Mouse (Mus musculus) liver, embryonic 11.5 days (tissue): ENCODE data around the gene Enpp4. TPM values are rescaled to one million over a fixed set of nuclear protein-coding genes. Genes with fewer than 3 reads are reported as not detected.

ENCODE experiments used
- ATAC-seq: fragments of 200-750 bp; cut with Nextera tagmentation; replicated peaks from 2 replicates; pipeline ENCODE4 v1.8.0; 2017; ENCODE audit warnings: moderate number of reproducible peaks, mild to moderate bottlenecking, moderate TSS enrichment, moderate library complexity; ENCODE audit not compliant: low FRiP score
- DNase-seq: peaks from one replicate; pipeline ENCODE4 v3.0.0-alpha.2; 2017; ENCODE audit warnings: low spot score
- H3K27ac ChIP-seq: fragments of 300-500 bp; sonication (generic); 2 replicates; pipeline ENCODE4 v1.5.1; 2014; ENCODE audit warnings: mild to moderate bottlenecking, low read depth, low read length, control low read depth
- H3K27me3 ChIP-seq: fragments of 300-500 bp; sonication (generic); replicated peaks from 2 replicates; pipeline ENCODE4 v1.6.1; 2014; ENCODE audit warnings: low read length, mixed read lengths; ENCODE audit not compliant: control insufficient read depth, insufficient read depth
- H3K36me3 ChIP-seq: fragments of 300-500 bp; sonication (generic); 2 replicates; pipeline ENCODE4 v1.6.1; 2014; ENCODE audit warnings: mild to moderate bottlenecking, low read length, moderate library complexity, mixed read lengths; ENCODE audit not compliant: control insufficient read depth, insufficient read depth
- H3K4me1 ChIP-seq: fragments of 300-500 bp; sonication (generic); replicated peaks from 2 replicates; pipeline ENCODE4 v1.6.1; 2014; ENCODE audit warnings: low read length, mixed read lengths; ENCODE audit not compliant: control insufficient read depth, insufficient read depth
- H3K4me2 ChIP-seq: fragments of 300-500 bp; sonication (generic); 2 replicates; pipeline ENCODE4 v1.6.1; 2014; ENCODE audit warnings: mild to moderate bottlenecking, control low read depth, moderate library complexity
- H3K4me3 ChIP-seq: fragments of 300-500 bp; sonication (generic); 2 replicates; pipeline ENCODE4 v1.5.1; 2014; ENCODE audit warnings: low read depth, low read length, control low read depth
- H3K9ac ChIP-seq: fragments of 300-500 bp; sonication (generic); 2 replicates; pipeline ENCODE4 v1.6.1; 2014; ENCODE audit warnings: low read depth, low read length, control low read depth
- H3K9me3 ChIP-seq: fragments of 300-500 bp; sonication (generic); 2 replicates; pipeline ENCODE4 v1.6.1; 2016; ENCODE audit warnings: low read length, inconsistent platforms, mixed read lengths; ENCODE audit not compliant: control insufficient read depth
- WGBS: fragments of 180-500 bp; shearing (Covaris S2); extraction: QIAGEN DNeasy Blood & Tissue Kit; methylation state at CpG from one replicate; pipeline ENCODE4 v1.1.7; 2014; 5-methylcytosine and 5-hydroxymethylcytosine counted together
- polyA plus RNA-seq: library from polyadenylated mRNA; unstranded; fragments of >200 nt; fragmentation: Nextera tagmentation; extraction: Ambion mirVana; gene quantifications from 2 replicates; pipeline ENCODE4 v1.2.1, GENCODE M21; 2014

Enpp4 gene
- polyA plus RNA-seq, 1 experiment from 2014 or later, result 7.5 TPM

GRCm38 (mm10) chr17:44136018-44136417 is 30.4 kb upstream of the Enpp4 start:
- DNase-seq, result no peak
- no peaks in the 10 kb centered on the region; the same call in 1 of the 2 replicates for H3K4me1 ChIP-seq
- no peaks in the 10 kb centered on the region for H3K36me3 ChIP-seq
- WGBS, result 53% methylated on average over 8 of the region's 8 CpGs
- ATAC-seq, result no peak
- H3K27ac ChIP-seq, result no peak overlapping the region
- peak overlapping the region; percentile 44 for H3K4me2 ChIP-seq
- H3K9ac ChIP-seq, result no peak overlapping the region
- no peaks in the 10 kb centered on the region for H3K9me3 ChIP-seq
- no peak overlapping the region for H3K4me3 ChIP-seq
- H3K27me3 ChIP-seq, result 0 out of 2 replicates have a peak, but pooled peaks cover 2% of the 10 kb centered on the region

- Histone ChIP-seq H3K4me1 (no peaks in the 10 kb centered on the region; the same call in 1 of the 2 replicates), H3K36me3 (no peaks in the 10 kb centered on the region), H3K27me3 (0 out of 2 replicates have a peak, but pooled peaks cover 2% of the 10 kb centered on the region), H3K9me3 (no peaks in the 10 kb centered on the region), H3K27ac (no peak overlapping the region), H3K4me3 (peak overlapping the region; percentile 22), H3K9ac (no peak overlapping the region), H3K4me2 (peak overlapping the region; percentile 44)
- no peak for ATAC-seq
- WGBS, result 48% methylated on average over 9 of the region's 9 CpGs
- DNase-seq, result no peak
Observed at GRCm38 (mm10) chr17:44134545-44134944, 28.9 kb upstream of the Enpp4 start.

GRCm38 (mm10) chr17:44134106-44134505 is 28.5 kb upstream of the Enpp4 start:
- WGBS, result 26% methylated on average over 6 of the region's 6 CpGs
- Histone ChIP-seq H3K27me3 (0 out of 2 replicates have a peak, but pooled peaks cover 2% of the 10 kb centered on the region), H3K9ac (no peak overlapping the region), H3K36me3 (no peaks in the 10 kb centered on the region), H3K4me3 (no peak overlapping the region), H3K4me2 (no peak overlapping the region), H3K4me1 (no peaks in the 10 kb centered on the region; the same call in 1 of the 2 replicates), H3K27ac (no peak overlapping the region), H3K9me3 (no peaks in the 10 kb centered on the region)
- ATAC-seq (no peak), DNase-seq (no peak)

- H3K4me2 ChIP-seq, result no peak overlapping the region
- H3K36me3 ChIP-seq, result no peaks in the 10 kb centered on the region
- H3K9ac ChIP-seq, result no peak overlapping the region
- ATAC-seq (no peak), DNase-seq (no peak)
- H3K27ac ChIP-seq, result no peak overlapping the region
- 9% methylated on average over 7 of the region's 7 CpGs for WGBS
- H3K9me3 ChIP-seq, result peaks cover 3% of the 10 kb centered on the region
- 0 out of 2 replicates have a peak, but pooled peaks cover 2% of the 10 kb centered on the region for H3K27me3 ChIP-seq
- no peak overlapping the region for H3K4me3 ChIP-seq
- no peaks in the 10 kb centered on the region for H3K4me1 ChIP-seq
Observed at GRCm38 (mm10) chr17:44130429-44130828, 24.8 kb upstream of the Enpp4 start.

GRCm38 (mm10) chr17:44129092-44129750 is 23.6 kb upstream of the Enpp4 start:
- no peak overlapping the region for H3K4me2 ChIP-seq
- H3K9ac ChIP-seq, result no peak overlapping the region
- H3K27ac ChIP-seq, result no peak overlapping the region
- H3K36me3 ChIP-seq, result no peaks in the 10 kb centered on the region
- no peak overlapping the region for H3K4me3 ChIP-seq
- no peaks in the 10 kb centered on the region for H3K4me1 ChIP-seq
- ATAC-seq, result no peak
- WGBS, result 82% methylated on average over 13 of the region's 13 CpGs
- peaks cover 3% of the 10 kb centered on the region for H3K9me3 ChIP-seq
- H3K27me3 ChIP-seq, result no peaks in the 10 kb centered on the region
- no peak for DNase-seq

- H3K27ac ChIP-seq, result no peak overlapping the region
- no peak overlapping the region for H3K4me3 ChIP-seq
- H3K4me2 ChIP-seq, result no peak overlapping the region
- H3K9me3 ChIP-seq, result no peaks in the 10 kb centered on the region
- H3K36me3 ChIP-seq, result no peaks in the 10 kb centered on the region
- ATAC-seq (no peak), DNase-seq (no peak)
- no peak overlapping the region for H3K9ac ChIP-seq
- WGBS, result 54% methylated on average over 12 of the region's 12 CpGs
- H3K27me3 ChIP-seq, result no peaks in the 10 kb centered on the region
- H3K4me1 ChIP-seq, result no peaks in the 10 kb centered on the region
Observed at GRCm38 (mm10) chr17:44121366-44122100, 15.9 kb upstream of the Enpp4 start.

- H3K4me3 ChIP-seq, result no peak overlapping the region
- no peaks in the 10 kb centered on the region for H3K36me3 ChIP-seq
- H3K27me3 ChIP-seq, result no peaks in the 10 kb centered on the region
- H3K9me3 ChIP-seq, result no peaks in the 10 kb centered on the region
- no peaks in the 10 kb centered on the region for H3K4me1 ChIP-seq
- no peak for ATAC-seq
- WGBS, result 67% methylated on average over 4 of the region's 4 CpGs
- H3K4me2 ChIP-seq, result no peak overlapping the region
- H3K27ac ChIP-seq, result no peak overlapping the region
- no peak overlapping the region for H3K9ac ChIP-seq
- DNase-seq, result no peak
Observed at GRCm38 (mm10) chr17:44118231-44118630, 12.6 kb upstream of the Enpp4 start.

- Histone ChIP-seq H3K4me3 (no peak overlapping the region), H3K27me3 (no peaks in the 10 kb centered on the region), H3K4me2 (no peak overlapping the region), H3K36me3 (no peaks in the 10 kb centered on the region), H3K9ac (no peak overlapping the region), H3K9me3 (no peaks in the 10 kb centered on the region), H3K27ac (no peak overlapping the region), H3K4me1 (no peaks in the 10 kb centered on the region)
- no peak for DNase-seq
- no peak for ATAC-seq
- WGBS, result 69% methylated on average over 2 of the region's 2 CpGs
Observed at GRCm38 (mm10) chr17:44117721-44118120, 12.1 kb upstream of the Enpp4 start.

GRCm38 (mm10) chr17:44116584-44116983 is 11.0 kb upstream of the Enpp4 start:
- Histone ChIP-seq H3K27ac (no peak overlapping the region), H3K9me3 (no peaks in the 10 kb centered on the region), H3K4me3 (no peak overlapping the region), H3K36me3 (no peaks in the 10 kb centered on the region), H3K27me3 (no peaks in the 10 kb centered on the region), H3K9ac (no peak overlapping the region), H3K4me1 (no peaks in the 10 kb centered on the region), H3K4me2 (no peak overlapping the region)
- ATAC-seq, result no peak
- 61% methylated on average over 2 of the region's 2 CpGs for WGBS
- no peak for DNase-seq
